Mouse (Mus musculus): ENCODE data around the gene Dennd1b.

- TF ChIP-seq ZNF384 (IDR thresholded peaks at IDR 0.05; ENCODE audit: low read depth, low read length) (no peak), CTCF (conservative IDR thresholded peaks at IDR 0.05 in 1 of 2, IDR thresholded peaks at IDR 0.05 in 1 of 2; ENCODE audit: low read depth in 2 of 2, low read length in 2 of 2) (no peak), EP300 (IDR thresholded peaks at IDR 0.05; ENCODE audit: low read length) (no peak)
Observed at GRCm38 (mm10) chr1:139079000-139079399, 115.8 kb downstream of the Dennd1b start.
